Mouse (Mus musculus) lung, embryonic 16.5 days (tissue): ENCODE results near the gene Pef1. TPM values are rescaled to one million over a fixed set of nuclear protein-coding genes. Genes with fewer than 3 reads are reported as not detected.
A peak's percentile ranks its signal among the peaks of the same experiment; 100 is the strongest.

Source experiments
- ATAC-seq: fragments of 200-750 bp; cut with Nextera tagmentation; 2 replicates; pipeline ENCODE4 v1.8.0; 2017; ENCODE audit warnings: low read depth, mild to moderate bottlenecking, moderate library complexity
- H3K27ac ChIP-seq: fragments of 300-500 bp; sonication (generic); 2 replicates; pipeline ENCODE4 v1.5.1; 2014; ENCODE audit warnings: mild to moderate bottlenecking, control low read depth, low read length
- H3K27me3 ChIP-seq: fragments of 300-500 bp; sonication (generic); 2 replicates; pipeline ENCODE4 v1.6.1; 2014; ENCODE audit warnings: low read depth, low read length, mixed read lengths; ENCODE audit not compliant: control insufficient read depth, insufficient read depth
- H3K36me3 ChIP-seq: fragments of 300-500 bp; sonication (generic); 2 replicates; pipeline ENCODE4 v1.6.1; 2014; ENCODE audit warnings: low read length; ENCODE audit not compliant: control insufficient read depth, insufficient read depth
- H3K4me1 ChIP-seq: fragments of 300-500 bp; sonication (generic); replicated peaks from 2 replicates; pipeline ENCODE4 v1.6.1; 2014; ENCODE audit warnings: low read length, mixed read lengths; ENCODE audit not compliant: control insufficient read depth, insufficient read depth
- H3K4me2 ChIP-seq: fragments of 300-500 bp; sonication (generic); 2 replicates; pipeline ENCODE4 v1.6.1; 2014; ENCODE audit warnings: low read depth, low read length, control low read depth
- H3K4me3 ChIP-seq: fragments of 300-500 bp; sonication (generic); 2 replicates; pipeline ENCODE4 v1.5.1; 2014; ENCODE audit warnings: mild to moderate bottlenecking, low read length, control low read depth
- H3K9ac ChIP-seq: fragments of 300-500 bp; sonication (generic); 2 replicates; pipeline ENCODE4 v1.6.1; 2014; ENCODE audit warnings: low read length, control low read depth
- H3K9me3 ChIP-seq: fragments of 300-500 bp; sonication (generic); 2 replicates; pipeline ENCODE4 v1.6.1; 2016; ENCODE audit warnings: low read length; ENCODE audit not compliant: control insufficient read depth
- WGBS: fragments of 180-500 bp; shearing (Covaris S2); extraction: QIAGEN DNeasy Blood & Tissue Kit; methylation state at CpG from one replicate; pipeline ENCODE4 v1.1.7; 2014; 5-methylcytosine and 5-hydroxymethylcytosine counted together
- polyA plus RNA-seq: library from polyadenylated mRNA; unstranded; fragments of >200 nt; fragmentation: Nextera tagmentation; extraction: Ambion mirVana; gene quantifications from 2 replicates; pipeline ENCODE4 v1.2.1, GENCODE M21; 2015

Pef1 gene
- polyA plus RNA-seq, 1 experiment from 2014 or later, result 77.9 TPM

DNA sequence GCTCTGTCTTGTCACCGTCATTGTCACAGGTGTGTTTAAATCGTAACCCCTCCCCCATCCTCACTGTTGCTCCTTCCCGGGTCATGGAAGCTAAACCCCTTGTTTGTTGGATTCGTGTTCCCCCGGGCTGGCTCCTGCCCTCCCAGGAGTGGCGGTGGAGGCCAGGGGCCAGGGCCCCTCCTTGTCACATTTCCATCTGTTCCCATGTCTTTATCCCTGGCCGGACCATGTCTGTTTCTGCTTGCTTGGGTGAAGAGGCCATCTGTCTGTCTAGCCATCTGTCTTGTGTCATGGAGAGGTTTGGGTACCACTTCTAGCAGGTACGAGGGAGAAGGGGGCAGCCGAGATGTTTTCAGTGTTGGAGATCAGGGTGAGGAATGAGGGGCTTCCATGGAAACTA lies 20.1 kb upstream of the Pef1 start:
- H3K4me1 ChIP-seq, result 0 out of 2 replicates have a peak, but pooled peaks cover 2% of the 10 kb centered on the region
- H3K9ac ChIP-seq, result no peak overlapping the region
- no peak for ATAC-seq
- no peak overlapping the region for H3K4me2 ChIP-seq
- H3K27ac ChIP-seq, result no peak overlapping the region
- H3K36me3 ChIP-seq, result no peaks in the 10 kb centered on the region
- no peaks in the 10 kb centered on the region for H3K9me3 ChIP-seq
- 39% methylated on average over 9 of the region's 9 CpGs for WGBS
- no peak overlapping the region for H3K4me3 ChIP-seq
- H3K27me3 ChIP-seq, result no peaks in the 10 kb centered on the region; the same call in 1 of the 2 replicates

DNA sequence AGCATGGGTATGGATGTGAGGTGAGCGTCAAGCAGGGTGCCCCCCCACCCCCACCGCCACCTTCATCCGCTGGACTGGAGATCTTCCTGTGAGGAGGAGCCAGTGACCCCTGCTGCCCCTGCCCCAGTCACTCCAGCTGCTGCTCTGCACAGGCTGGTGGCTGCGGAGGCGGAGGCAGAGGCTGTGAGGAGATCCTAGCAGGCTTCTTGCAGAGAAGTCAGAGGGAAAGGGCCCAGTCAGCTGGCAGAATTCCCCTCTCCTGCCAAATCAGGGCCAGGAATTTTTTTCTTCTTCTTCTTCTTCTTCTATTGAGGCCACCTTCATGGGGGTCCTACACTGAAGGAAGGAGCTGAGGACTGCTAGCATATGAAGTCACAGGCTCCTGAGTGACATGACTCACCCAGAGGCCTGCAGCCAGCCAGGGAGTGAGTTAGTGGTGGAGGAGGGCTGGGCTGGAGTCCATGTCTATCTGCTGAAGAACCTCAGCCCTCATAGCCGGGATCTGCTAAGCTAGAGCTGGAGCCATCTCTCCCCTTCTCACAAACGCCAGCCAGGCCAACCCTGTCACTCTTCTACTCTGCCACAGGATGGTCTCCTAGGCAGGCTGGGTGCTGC lies 17.9 kb upstream of the Pef1 start:
- no peak for ATAC-seq
- Histone ChIP-seq H3K4me3 (no peak overlapping the region), H3K36me3 (no peaks in the 10 kb centered on the region), H3K27me3 (no peaks in the 10 kb centered on the region), H3K27ac (no peak overlapping the region), H3K9ac (no peak overlapping the region), H3K9me3 (no peaks in the 10 kb centered on the region), H3K4me1 (0 out of 2 replicates have a peak, but pooled peaks cover 2% of the 10 kb centered on the region), H3K4me2 (no peak overlapping the region)
- 55% methylated on average over 7 of the region's 7 CpGs for WGBS

DNA sequence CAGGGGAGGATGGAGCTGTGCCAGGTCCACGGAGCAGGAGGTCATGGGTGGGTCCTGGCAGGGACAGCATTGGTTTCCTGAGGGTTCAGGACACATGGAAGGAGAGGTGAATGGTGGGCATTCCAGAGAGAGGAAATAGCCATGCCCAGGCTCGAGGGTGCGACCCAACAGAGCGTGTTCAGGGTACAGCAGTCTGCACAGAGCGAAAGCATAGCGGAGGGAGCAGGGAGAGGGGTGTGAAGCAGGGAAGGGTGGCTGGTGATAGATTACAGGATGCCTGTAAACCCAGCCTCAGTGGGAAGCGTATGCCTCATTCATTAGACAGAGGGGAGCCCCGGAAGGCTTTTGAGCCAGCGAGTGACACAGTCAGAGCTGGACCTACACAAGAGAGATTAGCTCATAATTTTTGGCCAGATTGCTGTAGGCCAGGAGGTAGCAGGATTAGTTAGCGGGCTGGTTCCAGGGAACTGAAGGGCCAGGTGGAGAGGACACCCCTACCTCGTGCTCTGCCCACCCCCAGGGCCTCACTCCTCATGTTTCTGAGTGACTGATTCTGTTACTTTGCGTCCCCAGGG lies 17.0 kb upstream of the Pef1 start:
- 52% methylated on average over 12 of the region's 12 CpGs for WGBS
- H3K4me2 ChIP-seq, result no peak overlapping the region
- H3K27ac ChIP-seq, result no peak overlapping the region
- no peak overlapping the region for H3K9ac ChIP-seq
- no peaks in the 10 kb centered on the region for H3K27me3 ChIP-seq
- no peak overlapping the region for H3K4me3 ChIP-seq
- H3K36me3 ChIP-seq, result no peaks in the 10 kb centered on the region
- no peaks in the 10 kb centered on the region for H3K9me3 ChIP-seq
- H3K4me1 ChIP-seq, result 0 out of 2 replicates have a peak, but pooled peaks cover 2% of the 10 kb centered on the region
- ATAC-seq, result no peak

DNA sequence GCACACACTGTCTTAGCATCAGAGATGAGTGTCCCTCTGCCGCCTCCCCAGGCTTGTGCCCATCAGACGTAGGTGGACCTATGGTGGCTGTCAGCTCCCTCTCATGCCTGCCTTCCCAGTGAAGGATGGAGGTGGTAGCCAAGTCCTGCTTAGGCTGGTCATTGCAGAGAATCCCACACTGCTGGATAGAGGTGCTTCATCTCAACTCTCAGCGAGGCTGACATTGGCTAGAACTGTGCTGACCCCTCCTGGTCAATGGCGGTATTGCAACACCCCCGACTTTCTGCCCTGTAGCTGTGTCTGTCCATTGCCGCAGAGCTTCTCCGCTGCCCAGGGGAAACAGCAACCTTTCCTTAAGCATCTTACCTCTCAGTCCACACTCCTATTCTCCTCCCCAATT lies 15.1 kb upstream of the Pef1 start:
- no peak overlapping the region for H3K27ac ChIP-seq
- peak; percentile 56 for ATAC-seq
- 16% methylated on average over 7 of the region's 7 CpGs for WGBS

DNA sequence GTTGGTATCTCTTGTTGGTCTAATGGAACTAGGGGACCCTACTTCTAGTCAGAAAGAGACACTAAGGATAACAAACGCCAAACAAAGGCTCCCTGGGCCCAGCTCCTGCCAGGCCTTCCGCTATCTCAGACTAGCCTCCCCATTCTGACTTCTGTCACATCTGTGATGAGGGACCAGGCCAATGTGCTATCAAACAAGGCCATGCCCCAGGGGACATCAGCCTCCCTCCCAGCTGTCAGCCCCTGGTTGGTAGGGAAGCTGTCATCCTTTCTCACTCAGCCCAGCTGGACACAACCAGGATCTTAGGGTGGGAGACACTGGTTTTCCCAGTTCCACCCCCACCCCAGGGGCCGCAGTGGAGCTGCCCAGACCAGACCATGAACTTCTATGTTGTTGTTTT lies 7.2 kb upstream of the Pef1 start:
- Histone ChIP-seq H3K4me2 (no peak overlapping the region), H3K9me3 (no peaks in the 10 kb centered on the region), H3K27ac (no peak overlapping the region), H3K9ac (no peak overlapping the region), H3K27me3 (no peaks in the 10 kb centered on the region), H3K4me3 (no peak overlapping the region), H3K36me3 (no peaks in the 10 kb centered on the region; the same call in 1 of the 2 replicates), H3K4me1 (peaks cover 5% of the 10 kb centered on the region)
- ATAC-seq, result no peak
- 51% methylated on average over 3 of the region's 3 CpGs for WGBS

More for the DNA sequence above, 15.1 kb upstream of the Pef1 start:
- Histone ChIP-seq H3K27me3 (no peaks in the 10 kb centered on the region), H3K36me3 (no peaks in the 10 kb centered on the region), H3K9me3 (no peaks in the 10 kb centered on the region), H3K9ac (no peak overlapping the region), H3K4me3 (no peak overlapping the region), H3K4me1 (no peaks in the 10 kb centered on the region), H3K4me2 (no peak overlapping the region)

DNA sequence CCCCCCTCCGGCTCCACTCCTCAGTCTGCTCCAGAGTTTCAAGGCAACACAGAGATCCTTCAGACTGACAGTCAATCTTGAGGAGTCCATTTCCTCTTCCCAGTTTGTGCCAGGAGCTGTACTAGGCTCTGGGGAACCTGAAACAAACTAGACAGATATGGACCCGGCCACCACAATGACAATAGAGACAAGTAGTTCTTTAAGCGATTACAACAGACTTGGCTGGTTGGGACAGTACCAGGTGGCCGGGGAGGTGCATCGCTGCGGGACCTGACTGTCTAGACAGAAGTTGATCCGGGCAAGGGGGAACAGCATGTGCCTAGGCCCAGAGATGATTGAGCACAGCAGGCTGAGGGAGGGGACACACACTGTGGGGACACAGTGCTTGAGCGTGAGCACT lies 1.2 kb upstream of the Pef1 start:
- Histone ChIP-seq H3K4me2 (no peak overlapping the region), H3K9ac (no peak overlapping the region; the same call in 1 of the 2 replicates), H3K36me3 (no peaks in the 10 kb centered on the region), H3K4me1 (peaks cover 30% of the 10 kb centered on the region), H3K4me3 (no peak overlapping the region), H3K9me3 (no peaks in the 10 kb centered on the region), H3K27me3 (no peaks in the 10 kb centered on the region), H3K27ac (no peak overlapping the region; the same call in 1 of the 2 replicates)
- WGBS, result 31% methylated on average over 8 of the region's 8 CpGs
- 0 out of 2 replicates have a peak, but pooled peaks have one; percentile 36 for ATAC-seq

DNA sequence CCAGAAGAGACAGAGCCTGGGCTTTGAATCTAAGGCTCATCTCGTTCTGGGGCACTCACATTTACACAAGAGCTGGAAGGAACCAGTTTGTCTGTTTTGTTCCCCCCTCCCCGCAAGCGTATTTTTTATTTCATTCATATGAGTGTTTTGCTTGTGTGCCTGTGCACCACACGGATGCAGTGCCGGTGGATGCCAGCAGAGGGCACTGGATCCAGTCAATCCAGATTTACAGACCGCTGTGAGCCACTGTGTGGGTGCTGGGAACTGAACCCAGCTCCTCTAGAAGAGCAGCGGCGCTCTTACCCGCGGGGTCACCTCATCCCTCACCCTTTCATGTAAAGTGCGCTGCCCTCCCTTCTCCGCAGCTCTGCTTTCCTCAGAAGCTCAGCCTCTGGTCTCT lies 1.3 kb downstream of the Pef1 start:
- no peak overlapping the region for H3K4me3 ChIP-seq
- H3K27ac ChIP-seq, result no peak overlapping the region
- no peak overlapping the region for H3K9ac ChIP-seq
- no peak for ATAC-seq
- H3K4me1 ChIP-seq, result peaks cover 33% of the 10 kb centered on the region
- no peaks in the 10 kb centered on the region for H3K36me3 ChIP-seq
- WGBS, result 79% methylated on average over 12 of the region's 12 CpGs
- H3K9me3 ChIP-seq, result no peaks in the 10 kb centered on the region
- H3K27me3 ChIP-seq, result no peaks in the 10 kb centered on the region
- H3K4me2 ChIP-seq, result no peak overlapping the region

DNA sequence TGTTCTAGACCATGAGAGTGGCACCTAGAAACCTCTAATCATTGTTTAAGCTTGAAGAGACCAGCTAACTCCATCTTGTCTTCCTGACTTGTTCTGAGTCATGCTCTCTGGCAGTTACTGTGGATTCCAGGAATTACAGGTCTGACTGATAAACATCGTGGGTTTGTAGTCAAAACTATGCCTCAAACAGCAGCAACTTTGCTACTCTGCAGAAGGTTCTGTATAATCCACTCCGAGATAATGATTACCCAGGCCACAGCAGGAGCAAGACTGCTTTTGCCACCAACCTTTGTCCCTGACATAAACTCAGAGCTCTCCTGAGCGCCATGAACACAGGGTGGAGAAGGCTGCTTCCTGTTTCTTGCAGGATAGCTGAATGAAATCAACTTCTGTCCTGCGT lies 2.2 kb downstream of the Pef1 start:
- Histone ChIP-seq H3K4me1 (peaks cover 41% of the 10 kb centered on the region), H3K9me3 (no peaks in the 10 kb centered on the region), H3K4me3 (no peak overlapping the region), H3K27me3 (no peaks in the 10 kb centered on the region), H3K36me3 (no peaks in the 10 kb centered on the region), H3K4me2 (no peak overlapping the region), H3K27ac (no peak overlapping the region), H3K9ac (no peak overlapping the region)
- ATAC-seq, result no peak
- 73% methylated on average over 4 of the region's 4 CpGs for WGBS

DNA sequence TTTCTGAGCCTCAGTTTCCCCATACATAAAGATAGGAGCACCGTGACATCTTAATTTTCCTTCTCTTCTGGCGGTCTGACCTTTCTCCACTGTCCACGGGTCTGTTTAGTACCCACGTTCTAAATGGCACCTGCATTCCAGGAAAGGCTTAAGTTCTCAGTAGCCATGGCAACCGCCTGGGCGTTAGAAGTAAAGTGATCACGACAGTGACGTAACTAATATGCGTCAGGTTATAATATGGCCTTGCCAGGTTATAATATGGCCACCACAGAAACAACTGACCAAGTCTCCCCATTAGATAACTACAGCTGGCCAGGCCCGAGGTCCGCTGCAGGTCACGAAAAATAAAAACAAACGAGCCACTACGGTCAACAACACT lies 4.7 kb downstream of the Pef1 start:
- peak; percentile 53; the same call in 1 of the 2 replicates for ATAC-seq
- Histone ChIP-seq H3K4me1 (peaks cover 29% of the 10 kb centered on the region), H3K4me2 (peak overlapping the region; percentile 48), H3K36me3 (no peaks in the 10 kb centered on the region), H3K9me3 (no peaks in the 10 kb centered on the region), H3K27ac (peak overlapping the region; percentile 69), H3K9ac (peak overlapping the region; percentile 80), H3K27me3 (no peaks in the 10 kb centered on the region), H3K4me3 (peak overlapping the region; percentile 82)
- 10% methylated on average over 14 of the region's 14 CpGs for WGBS
